Mouse (Mus musculus) heart, postnatal 0 days (tissue): ENCODE results near the gene Rhoh. TPM values are rescaled to one million over a fixed set of nuclear protein-coding genes. Genes with fewer than 3 reads are reported as not detected.

Experiments used
- ATAC-seq: fragments of 200-750 bp; cut with Nextera tagmentation; 2 replicates; pipeline ENCODE4 v1.8.0; 2017; ENCODE audit warnings: low read depth, moderate number of reproducible peaks, moderate library complexity; ENCODE audit not compliant: insufficient read depth
- DNase-seq: peaks from one replicate; pipeline ENCODE4 v3.0.0-alpha.2; 2016; ENCODE audit warnings: low spot score
- H3K27ac ChIP-seq: fragments of 300-500 bp; sonication (generic); 2 replicates; pipeline ENCODE4 v1.5.1; 2014; ENCODE audit warnings: low read depth, mild to moderate bottlenecking
- H3K27me3 ChIP-seq: fragments of 300-500 bp; sonication (generic); 2 replicates; pipeline ENCODE4 v1.6.1; 2014; ENCODE audit warnings: low read length, mixed read lengths; ENCODE audit not compliant: control insufficient read depth, insufficient read depth
- H3K36me3 ChIP-seq: fragments of 300-500 bp; sonication (generic); replicated peaks from 2 replicates; pipeline ENCODE4 v1.6.1; 2014; ENCODE audit warnings: low read length, mixed read lengths; ENCODE audit not compliant: control insufficient read depth, insufficient read depth
- H3K4me1 ChIP-seq: fragments of 300-500 bp; sonication (generic); 2 replicates; pipeline ENCODE4 v1.6.1; 2014; ENCODE audit warnings: antibody characterized with exemption; ENCODE audit not compliant: control insufficient read depth, insufficient read depth
- H3K4me2 ChIP-seq: fragments of 300-500 bp; sonication (generic); 2 replicates; pipeline ENCODE4 v1.6.1; 2014; ENCODE audit warnings: low read depth, mild to moderate bottlenecking, low read length, moderate library complexity
- H3K4me3 ChIP-seq: fragments of 300-500 bp; sonication (generic); 2 replicates; pipeline ENCODE4 v1.5.1; 2014; ENCODE audit warnings: low read depth, low read length
- H3K9ac ChIP-seq: fragments of 300-500 bp; sonication (generic); replicated peaks from 2 replicates; pipeline ENCODE4 v1.6.1; 2014; ENCODE audit warnings: low read depth, low read length, mixed read lengths
- H3K9me3 ChIP-seq: fragments of 300-500 bp; sonication (generic); replicated peaks from 2 replicates; pipeline ENCODE4 v1.6.1; 2016; ENCODE audit warnings: low read length; ENCODE audit not compliant: control insufficient read depth
- CTCF ChIP-seq: IDR thresholded peaks from 2 replicates; pipeline ENCODE4 v1.5.1; 2016; ENCODE audit warnings: antibody characterized with exemption, control low read depth, low read depth
- EP300 ChIP-seq: IDR thresholded peaks from 2 replicates; pipeline ENCODE4 v1.6.1; 2016; ENCODE audit warnings: antibody characterized with exemption, low read depth
- WGBS: fragments of 180-500 bp; shearing (Covaris S2); extraction: QIAGEN DNeasy Blood & Tissue Kit; methylation state at CpG from one replicate; pipeline ENCODE4 v1.1.7; 2014; 5-methylcytosine and 5-hydroxymethylcytosine counted together
- polyA plus RNA-seq: library from polyadenylated mRNA; unstranded; fragments of >200 nt; fragmentation: Nextera tagmentation; extraction: Ambion mirVana; gene quantifications from 2 replicates; pipeline ENCODE4 v1.2.1, GENCODE M21; 2015
- total RNA-seq: library from RNA; depleted of rRNA; stranded (reverse); fragments of >200 nt; gene quantifications from 2 replicates; pipeline ENCODE4 v1.2.3, GENCODE M21; 2014; ENCODE audit warnings: low replicate concordance

The Rhoh gene
- total and polyA plus RNA-seq, 2 experiments from 2014 or later = 0.34 to 0.41 TPM

DNA sequence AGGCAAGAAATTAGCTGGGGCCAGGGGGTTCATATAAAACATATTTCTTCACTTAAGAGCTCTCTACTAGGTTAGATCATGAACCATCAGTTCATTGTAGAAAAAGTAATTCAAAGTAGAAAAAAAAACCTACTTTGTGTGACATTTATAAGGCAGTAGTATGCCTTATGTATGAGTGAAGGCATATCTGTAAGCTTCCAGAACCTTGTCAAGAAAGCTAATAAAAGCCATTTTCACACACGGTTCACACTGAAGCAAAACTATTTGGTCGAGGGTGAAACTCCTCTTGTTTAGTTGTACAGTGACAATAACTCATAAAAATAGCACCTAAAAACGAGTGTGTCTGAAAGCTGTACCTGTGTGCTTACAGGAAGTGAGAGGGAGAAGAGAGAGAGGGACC is 5.4 kb upstream of the Rhoh start:
- no peaks in the 10 kb centered on the region for H3K27me3 ChIP-seq
- H3K4me2 ChIP-seq = no peak overlapping the region
- 60% methylated on average over 3 of the region's 3 CpGs for WGBS
- ATAC-seq (no peak), DNase-seq (no peak)
- H3K27ac ChIP-seq = no peak overlapping the region; the same call in 1 of the 2 replicates
- H3K36me3 ChIP-seq = no peaks in the 10 kb centered on the region
- H3K9me3 ChIP-seq = no peaks in the 10 kb centered on the region
- H3K9ac ChIP-seq = no peak overlapping the region
- no peak overlapping the region for H3K4me3 ChIP-seq
- peaks cover 6% of the 10 kb centered on the region; the same call in 1 of the 2 replicates for H3K4me1 ChIP-seq
- TF ChIP-seq CTCF (no peak), EP300 (no peak)

DNA sequence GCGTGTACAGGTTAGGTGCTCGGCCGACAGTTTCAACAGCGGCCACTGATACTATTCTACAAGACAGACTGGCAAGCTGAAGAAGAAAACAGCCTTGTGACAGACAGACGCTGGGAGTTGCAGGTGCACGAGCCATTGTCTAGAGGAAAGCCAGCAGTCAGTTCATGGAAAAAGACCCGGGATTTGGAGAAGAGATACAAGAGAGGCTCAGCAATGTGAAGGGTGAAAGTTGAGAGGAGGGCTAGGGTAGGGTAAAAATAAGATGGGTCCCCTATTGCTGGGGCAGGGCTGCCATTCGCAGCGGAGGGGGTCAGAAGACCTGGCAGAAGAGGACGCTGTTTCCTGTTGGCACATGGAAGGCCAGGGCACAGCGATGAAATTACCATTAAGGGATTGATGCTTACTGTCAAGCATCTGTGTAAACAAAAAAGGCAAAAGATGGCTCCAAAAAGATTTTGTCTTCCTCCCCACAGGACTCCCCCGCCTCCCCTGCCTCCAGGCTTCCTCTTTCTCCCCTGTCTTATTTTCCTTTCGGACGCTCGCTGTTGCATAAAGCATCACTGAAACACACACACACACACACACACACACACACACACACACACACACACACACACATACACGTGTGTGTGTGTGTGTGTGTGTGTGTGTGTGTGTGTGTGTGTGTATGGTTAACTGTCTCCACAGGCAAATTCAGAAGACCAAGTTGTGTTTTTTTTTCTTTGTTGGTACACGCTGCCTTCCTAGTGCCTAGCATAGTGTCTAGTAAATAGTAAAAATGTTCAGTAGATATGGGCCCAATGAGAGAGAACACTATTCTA is 4.2 kb upstream of the Rhoh start:
- no peak overlapping the region; the same call in 1 of the 2 replicates for H3K4me3 ChIP-seq
- no peak for ATAC-seq
- 68% methylated on average over 17 of the region's 17 CpGs for WGBS
- peak overlapping the region; percentile 4; the same call in 1 of the 2 replicates for H3K4me2 ChIP-seq
- H3K4me1 ChIP-seq = peaks cover 6% of the 10 kb centered on the region; the same call in 1 of the 2 replicates
- H3K36me3 ChIP-seq = no peaks in the 10 kb centered on the region
- no peaks in the 10 kb centered on the region for H3K9me3 ChIP-seq
- H3K27ac ChIP-seq = no peak overlapping the region; the same call in 1 of the 2 replicates
- TF ChIP-seq EP300 (no peak), CTCF (no peak)
- H3K9ac ChIP-seq = no peak overlapping the region
- no peak for DNase-seq
- no peaks in the 10 kb centered on the region for H3K27me3 ChIP-seq

DNA sequence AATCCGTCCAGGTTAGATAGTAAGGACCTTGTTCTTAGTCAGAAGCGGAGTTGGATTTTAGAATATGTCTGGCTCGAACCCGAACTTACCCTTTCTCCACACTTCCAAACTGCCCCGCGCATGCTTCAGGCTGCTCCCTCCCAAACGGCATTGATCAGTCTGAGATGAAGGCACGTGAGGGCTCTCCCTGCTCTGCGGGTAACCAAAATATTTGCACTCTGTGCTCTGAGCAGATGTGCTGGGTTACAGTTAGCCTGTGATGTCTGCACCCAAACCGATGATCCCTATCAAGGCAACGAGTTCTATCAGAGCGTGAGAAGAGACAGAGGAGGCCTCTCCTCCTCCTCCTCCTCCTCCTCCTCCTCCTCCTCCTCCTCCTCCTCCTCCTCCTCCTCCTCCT is 3.1 kb upstream of the Rhoh start:
- TF ChIP-seq CTCF (no peak), EP300 (no peak)
- peak overlapping the region; percentile 53; the same call in 1 of the 2 replicates for H3K27ac ChIP-seq
- WGBS = 77% methylated on average over 12 of the region's 12 CpGs
- H3K9me3 ChIP-seq = no peaks in the 10 kb centered on the region
- no peak for DNase-seq
- H3K4me3 ChIP-seq = peak overlapping the region; percentile 8; the same call in 1 of the 2 replicates
- no peaks in the 10 kb centered on the region for H3K27me3 ChIP-seq
- H3K9ac ChIP-seq = no peak overlapping the region
- H3K4me1 ChIP-seq = peaks cover 6% of the 10 kb centered on the region; the same call in 1 of the 2 replicates
- H3K36me3 ChIP-seq = no peaks in the 10 kb centered on the region
- ATAC-seq = no peak
- H3K4me2 ChIP-seq = no peak overlapping the region; the same call in 1 of the 2 replicates

DNA sequence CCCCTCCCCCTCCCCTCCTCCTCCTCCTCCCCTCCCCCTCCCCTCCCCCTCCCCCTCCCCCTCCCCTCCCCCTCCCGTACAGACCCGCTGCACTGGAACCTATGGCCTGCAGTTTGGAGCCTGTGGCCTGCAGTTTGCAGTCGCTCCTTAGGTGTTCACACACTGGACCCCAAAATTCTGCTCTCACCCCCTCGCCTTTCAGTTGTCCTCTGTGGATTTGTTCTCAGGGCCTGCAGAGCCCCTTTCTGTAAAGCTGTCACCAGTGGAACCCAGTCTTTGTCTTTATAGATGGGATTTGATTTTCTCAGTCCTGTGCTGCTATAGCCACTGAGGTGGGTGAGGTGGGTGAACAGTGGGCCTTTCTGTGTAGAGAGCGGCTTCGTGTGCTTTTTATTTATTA is 2.7 kb upstream of the Rhoh start:
- WGBS = 91% methylated on average over 4 of the region's 6 CpGs
- Histone ChIP-seq H3K27me3 (no peaks in the 10 kb centered on the region), H3K27ac (peak overlapping the region; percentile 51), H3K9me3 (no peaks in the 10 kb centered on the region), H3K4me1 (peaks cover 6% of the 10 kb centered on the region; the same call in 1 of the 2 replicates), H3K9ac (no peak overlapping the region), H3K36me3 (no peaks in the 10 kb centered on the region), H3K4me2 (peak overlapping the region; percentile 36; the same call in 1 of the 2 replicates), H3K4me3 (no peak overlapping the region)
- ATAC-seq = no peak
- DNase-seq = no peak
- TF ChIP-seq EP300 = no peak

DNA sequence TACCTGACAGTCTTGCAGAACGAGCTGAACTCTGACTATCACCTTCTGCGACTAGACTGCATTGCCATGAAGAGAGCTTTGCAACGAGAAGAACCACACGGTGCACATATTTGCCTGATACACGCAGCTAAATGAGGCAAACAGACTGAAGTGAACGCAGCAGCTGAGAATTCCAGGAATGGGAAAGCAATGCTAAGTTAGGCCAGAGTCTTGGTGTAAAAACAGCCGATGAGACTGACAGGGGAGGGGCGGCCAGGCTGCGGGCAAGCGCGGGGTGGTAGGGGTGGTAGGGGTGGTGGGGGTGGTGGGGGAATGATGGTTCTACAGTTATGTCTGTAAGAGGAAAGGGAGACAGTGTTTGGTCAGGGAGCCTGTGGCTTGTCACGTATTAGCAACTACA is 2.1 kb upstream of the Rhoh start:
- no peaks in the 10 kb centered on the region for H3K27me3 ChIP-seq
- WGBS = 20% methylated on average over 12 of the region's 12 CpGs
- DNase-seq = peak; percentile 69
- H3K4me2 ChIP-seq = peak overlapping the region; percentile 36; the same call in 1 of the 2 replicates
- peak overlapping the region; percentile 51 for H3K27ac ChIP-seq
- peak; percentile 85 for ATAC-seq
- H3K4me1 ChIP-seq = peaks cover 6% of the 10 kb centered on the region; the same call in 1 of the 2 replicates
- H3K9me3 ChIP-seq = no peaks in the 10 kb centered on the region
- H3K4me3 ChIP-seq = no peak overlapping the region
- TF ChIP-seq CTCF = no peak
- no peak for TF ChIP-seq EP300
- no peaks in the 10 kb centered on the region for H3K36me3 ChIP-seq
- no peak overlapping the region for H3K9ac ChIP-seq
